Mouse (Mus musculus) gastrocnemius, postnatal 4 days (tissue): ENCODE measurements at regions not wholly inside any gene's neighbourhood (a gene's known extent, or its start where the extent isn't known, plus 50 kb on each side); places are given as distances from the start of the nearest gene placed in this dataset.

Source experiments
- DNase-seq, 2 experiments: peaks; one replicate each; pipeline ENCODE4 v3.0.0; 2021 to 2022; ENCODE audit warnings: low spot score in 2 of 2, mixed read lengths in 2 of 2

DNA sequence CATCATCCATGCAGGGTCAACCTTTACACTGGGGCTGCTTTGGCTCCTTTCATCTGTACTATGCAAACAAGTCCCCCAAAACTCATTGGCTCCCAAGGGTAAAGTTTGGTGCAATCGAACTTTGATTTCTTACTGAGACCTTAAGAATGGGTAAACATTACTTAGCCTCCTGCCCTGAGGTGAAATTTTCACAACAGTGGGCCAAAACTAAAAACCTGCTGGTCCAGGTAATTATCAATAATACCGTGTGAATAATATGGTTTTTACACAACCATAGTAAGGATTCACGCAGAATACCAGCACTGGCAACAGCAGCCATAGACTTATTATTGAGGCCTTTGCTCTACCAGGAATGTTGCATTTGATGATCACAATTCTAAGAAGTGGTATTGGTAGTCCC is 131.6 kb upstream of the Smarca2 start:
- no peak for DNase-seq

DNA sequence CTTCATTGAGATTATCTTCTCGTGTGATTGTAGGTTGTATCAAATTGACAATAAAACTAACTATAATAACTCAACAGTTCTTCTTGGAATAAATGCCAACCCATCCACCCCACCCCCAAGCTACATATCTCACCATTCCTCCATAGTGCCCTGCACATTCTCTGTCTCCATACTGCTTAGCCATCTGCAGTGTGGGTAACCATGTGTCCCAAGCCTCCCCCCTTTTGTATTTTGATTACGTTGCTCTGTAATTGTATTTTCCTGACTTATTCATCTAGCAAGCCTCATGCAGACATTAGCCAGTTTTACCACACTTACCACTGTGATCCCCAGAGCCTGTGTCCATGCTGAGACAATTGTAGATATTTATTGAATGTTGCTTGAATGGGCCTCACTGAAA is 129.7 kb upstream of the Smarca2 start:
- no peak for DNase-seq

DNA sequence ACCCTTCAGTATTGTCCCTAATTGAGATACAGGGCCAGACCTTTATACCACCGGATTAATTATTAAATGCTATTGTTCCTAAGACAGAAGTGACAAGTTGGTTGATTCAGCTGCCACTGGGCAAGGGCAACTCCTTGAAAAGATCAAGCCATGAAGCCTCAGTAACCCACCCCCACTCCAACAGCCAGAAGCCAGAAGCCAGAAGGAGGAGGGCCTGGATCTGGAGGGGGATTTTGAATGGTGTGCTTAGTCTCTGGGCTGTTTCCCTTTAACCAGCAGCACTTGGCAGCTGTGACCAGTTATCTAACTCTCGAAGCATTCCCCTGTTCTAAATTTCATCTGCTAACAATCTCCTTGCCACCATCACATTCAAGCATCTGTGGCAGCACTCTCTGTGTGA is 129.1 kb upstream of the Smarca2 start:
- DNase-seq, result peak in 1 of 2 experiments; percentile 12

DNA sequence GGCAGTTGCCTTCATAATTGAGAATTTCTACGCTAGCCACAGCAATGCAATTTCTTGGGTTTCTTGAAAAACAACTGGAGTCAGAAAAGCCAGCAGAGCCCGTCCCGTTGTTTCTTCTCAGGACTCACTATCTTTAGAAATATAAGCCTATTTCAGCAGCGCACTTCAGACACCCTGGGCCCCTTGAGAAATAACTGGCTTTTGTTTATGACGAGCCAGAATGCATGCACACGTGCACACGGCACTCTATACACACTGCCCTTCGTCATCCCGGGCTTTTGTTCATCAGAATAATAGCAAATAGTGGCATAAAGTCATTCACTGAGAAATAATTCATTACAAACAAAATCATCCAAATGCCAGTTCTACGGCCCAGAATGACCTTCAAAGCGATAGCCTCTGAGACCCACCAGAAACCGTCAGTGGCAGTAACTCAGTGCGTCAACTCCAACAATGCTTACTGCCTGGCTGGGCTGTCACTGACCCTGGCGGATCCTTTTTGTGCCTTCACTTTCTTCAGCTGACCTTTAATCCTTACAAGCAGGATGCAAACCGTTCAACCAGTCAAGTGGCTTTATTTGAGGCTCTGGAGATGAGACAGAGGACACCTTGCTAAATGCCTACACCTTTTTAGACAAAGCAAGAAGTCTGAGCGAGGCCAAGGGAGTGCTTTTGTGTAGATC is 126.7 kb upstream of the Smarca2 start:
- DNase-seq, result no peak

DNA sequence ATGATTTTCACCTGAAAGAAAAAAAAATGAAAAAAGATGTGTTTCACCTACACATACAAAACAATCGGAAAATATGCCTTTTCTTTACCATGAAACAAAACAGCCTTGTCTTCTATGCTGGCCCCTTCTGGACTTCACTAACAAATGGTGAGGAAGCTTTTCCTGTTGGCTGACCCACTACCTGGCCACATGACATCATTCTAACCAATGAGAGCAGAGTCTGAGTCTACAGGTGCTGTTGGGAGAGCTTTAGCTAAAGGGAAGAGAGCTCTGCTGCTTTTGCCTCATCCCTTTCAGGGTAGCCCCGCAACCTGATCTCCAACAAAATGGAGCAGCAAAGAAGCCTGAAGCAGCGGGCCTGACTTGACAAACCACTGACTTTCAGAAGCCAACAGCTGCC is 120.5 kb upstream of the Smarca2 start:
- DNase-seq, result no peak

DNA sequence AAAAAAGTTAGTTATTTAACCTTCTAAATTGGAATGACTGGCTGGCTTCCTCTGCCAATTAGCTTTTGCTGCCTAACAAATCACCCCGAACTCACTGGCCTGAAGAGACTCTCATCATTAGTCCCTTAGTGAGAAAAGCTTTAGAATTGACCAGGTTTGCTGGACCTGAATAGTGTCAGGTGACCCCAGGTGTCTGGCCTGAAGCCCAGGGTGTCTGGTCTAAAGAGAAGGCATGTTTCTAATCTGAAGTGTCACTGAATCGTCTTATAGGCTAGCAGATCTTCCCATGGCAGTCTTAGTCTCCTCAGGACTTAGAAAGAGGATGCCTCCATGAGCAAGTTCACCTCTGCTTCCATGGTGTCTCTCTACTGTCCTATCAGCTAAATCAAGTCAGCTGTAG is 112.0 kb upstream of the Smarca2 start:
- DNase-seq, result no peak

DNA sequence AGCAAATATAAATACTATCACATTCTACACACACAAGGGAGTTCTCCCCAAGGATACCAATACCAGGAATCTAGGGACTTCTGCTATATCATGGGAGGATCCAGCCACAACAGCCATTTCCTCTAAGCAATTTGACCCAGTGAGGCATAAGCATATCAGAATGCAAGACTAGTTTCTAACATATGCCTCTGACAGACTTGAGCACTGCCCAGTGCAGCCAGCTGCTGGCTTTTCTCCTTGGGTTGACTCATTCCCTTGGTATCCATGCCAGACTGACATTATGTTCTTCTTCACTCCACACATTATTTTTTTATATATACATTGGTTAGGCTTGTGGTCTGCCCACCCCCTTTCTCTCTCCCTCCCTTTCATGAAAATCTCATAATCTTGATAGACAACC is 103.8 kb upstream of the Smarca2 start:
- DNase-seq, result no peak

DNA sequence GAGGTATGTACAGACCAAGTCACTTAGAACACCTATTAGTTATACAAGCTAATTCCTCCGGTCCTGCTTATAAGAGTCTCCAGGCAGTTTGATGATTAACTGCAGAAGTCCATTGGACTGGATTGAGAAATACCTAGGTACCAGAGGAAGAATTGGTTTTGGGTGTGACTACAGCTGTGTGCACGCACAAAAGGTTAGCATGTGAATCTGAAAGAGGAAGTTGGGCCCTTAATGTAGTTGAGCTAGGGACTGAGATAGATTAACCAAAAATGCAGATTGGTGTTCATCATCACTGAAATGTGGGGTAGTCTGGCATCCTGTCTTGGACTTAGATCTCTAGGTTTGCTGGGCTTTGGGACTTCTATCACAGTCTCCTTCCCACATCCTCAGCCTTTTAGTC is 100.8 kb upstream of the Smarca2 start:
- DNase-seq, result no peak

DNA sequence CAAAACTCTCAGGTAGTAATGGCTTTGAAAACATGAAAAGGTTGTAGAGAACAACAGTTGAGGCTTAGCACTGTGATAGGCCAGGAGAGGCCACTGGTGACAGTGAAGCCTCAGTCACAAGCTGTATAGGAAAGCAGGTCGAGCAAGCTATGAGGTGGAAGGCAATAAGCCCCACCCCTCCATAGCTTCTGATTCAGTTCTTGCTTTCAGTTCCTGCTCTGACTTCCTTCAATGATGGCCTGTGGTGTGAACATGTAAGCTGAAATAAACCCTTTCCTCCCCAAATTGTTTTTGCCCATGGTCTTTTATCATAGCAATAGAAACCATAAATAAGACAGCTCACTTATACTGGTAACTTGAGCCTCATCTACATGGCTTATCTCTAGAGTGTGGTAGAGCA is 98.0 kb upstream of the Smarca2 start:
- DNase-seq, result no peak

DNA sequence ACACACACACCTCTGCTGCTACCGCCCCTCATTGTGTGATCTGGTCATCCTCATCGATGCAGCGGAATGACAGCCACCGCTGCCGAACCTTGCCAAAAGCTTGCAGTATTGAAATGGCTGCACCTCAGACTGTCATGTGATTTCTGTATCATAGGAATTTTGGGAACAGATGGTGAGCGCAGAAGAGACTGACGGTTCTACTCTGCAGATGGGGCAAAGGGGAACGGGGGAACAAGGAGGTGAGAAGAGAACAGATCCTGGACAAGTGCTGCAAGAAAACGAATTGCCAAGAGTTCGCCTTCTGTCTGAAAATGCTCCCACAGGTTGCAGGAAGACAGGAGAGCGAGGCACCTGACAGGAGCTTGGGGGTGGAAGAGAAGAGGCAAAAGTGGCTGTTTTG is 96.9 kb upstream of the Smarca2 start:
- DNase-seq, result no peak

DNA sequence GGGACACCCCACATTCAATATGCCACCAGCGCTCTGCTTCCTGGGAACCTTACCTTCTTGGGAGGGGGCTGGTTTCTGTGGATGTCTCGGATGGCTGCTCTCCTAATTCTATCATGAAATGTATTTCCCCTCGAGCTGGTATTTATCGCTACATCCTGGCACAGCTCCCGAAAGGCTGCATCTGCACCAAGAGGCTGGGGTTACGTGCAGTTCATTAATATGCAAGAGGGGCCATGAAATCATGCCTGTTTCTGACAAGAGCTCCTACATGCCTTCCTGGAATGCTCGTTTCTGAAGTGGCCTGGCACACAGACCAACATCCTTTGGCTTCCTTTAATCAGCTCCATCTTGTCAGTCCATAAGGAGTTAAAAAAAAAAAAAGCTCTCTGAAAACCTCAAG is 96.2 kb upstream of the Smarca2 start:
- no peak for DNase-seq

DNA sequence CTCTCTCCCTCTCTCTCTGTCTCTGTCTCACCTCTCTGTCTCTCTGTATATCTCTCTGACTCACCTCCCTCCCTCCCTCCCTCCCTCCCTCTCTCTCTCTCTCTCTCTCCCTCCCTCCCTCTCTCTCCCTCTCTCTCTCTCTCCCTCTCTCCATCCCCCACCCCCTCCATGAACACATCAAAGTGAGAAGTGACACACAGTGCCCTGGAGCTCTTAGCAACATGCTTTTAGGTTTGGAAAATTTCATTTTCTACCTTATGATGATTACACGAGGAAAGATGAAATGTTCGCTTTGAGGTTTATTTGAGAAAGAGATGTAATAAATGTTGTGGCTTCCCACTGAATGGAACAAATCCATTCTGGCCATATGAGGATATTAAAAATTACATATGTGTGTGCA is 95.6 kb upstream of the Smarca2 start:
- DNase-seq, result no peak

DNA sequence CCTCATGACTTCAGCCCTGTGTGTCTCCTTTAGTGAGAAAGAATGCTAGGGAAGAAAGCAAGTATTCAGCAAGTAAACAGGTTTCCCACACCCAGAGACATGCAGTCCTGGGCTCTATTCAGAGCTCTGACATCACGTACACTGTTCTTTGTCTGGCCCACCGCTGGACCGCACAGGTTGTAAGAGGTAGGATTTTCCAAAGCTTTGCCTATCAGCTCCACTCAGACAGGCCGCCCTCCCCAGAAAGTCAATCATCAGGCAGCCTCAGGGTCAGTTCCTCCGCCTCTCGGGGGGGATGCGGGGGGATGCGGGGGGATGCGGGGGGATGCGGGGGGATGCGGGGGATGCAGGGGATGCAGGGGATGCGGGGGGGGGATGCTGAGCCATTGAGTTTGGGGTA is 94.7 kb upstream of the Smarca2 start:
- no peak for DNase-seq

DNA sequence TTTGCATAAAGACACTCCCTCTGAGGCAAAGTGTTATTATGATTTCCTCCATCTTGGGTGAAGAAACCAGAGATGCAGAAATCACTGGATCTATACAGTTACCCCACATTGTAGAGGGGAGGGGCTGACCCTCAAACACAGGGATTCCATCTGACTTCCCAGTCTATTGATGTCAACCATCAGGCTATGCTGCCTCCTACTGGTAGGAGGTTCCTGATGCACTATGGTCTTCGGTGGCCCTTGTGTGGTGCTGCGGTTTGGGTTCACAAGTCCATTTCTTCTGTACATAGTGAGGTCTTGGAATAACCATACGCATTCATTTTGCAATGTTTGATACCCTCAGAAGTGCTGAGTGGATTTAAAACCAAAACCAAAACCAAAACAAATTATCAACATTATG is 94.0 kb upstream of the Smarca2 start:
- DNase-seq, result no peak

DNA sequence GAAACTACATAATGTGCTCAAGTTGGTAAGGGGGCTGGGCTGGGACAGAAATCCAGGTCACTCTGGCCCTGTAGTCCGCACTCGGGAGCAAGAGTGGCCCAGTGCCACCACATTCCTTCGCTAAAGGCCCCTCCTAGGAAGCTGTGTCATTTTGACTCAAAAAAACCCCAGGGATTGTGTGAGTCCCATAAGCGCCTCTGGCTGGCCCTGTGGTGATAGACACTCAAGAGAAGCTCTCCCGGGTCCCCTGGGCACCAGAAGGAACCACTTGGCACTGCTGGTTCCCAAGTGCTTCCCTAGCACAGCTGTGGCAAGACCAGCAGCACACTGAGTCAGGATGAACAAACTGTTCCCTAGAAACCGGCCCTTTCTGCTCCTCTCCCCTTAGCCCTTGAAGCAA is 93.1 kb upstream of the Smarca2 start:
- DNase-seq, result no peak

DNA sequence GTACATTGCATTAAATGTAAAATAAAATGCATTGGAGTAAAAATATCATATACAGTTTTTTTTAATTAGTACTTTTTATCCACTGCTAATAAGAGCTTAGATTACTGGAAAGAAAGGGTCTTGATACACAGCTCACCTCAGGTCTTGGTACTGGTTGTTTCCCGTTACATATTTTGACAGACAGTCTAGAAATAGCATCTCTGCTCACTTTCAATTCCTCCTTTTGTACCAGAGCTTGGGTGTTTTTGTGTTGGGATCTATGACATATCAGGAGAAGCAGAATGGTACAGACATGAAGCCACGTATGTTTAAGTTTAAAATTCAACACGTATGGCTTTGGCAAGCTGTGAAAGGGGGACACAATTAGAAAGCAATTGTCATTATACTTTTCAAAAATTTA is 80.3 kb upstream of the Smarca2 start:
- no peak for DNase-seq

DNA sequence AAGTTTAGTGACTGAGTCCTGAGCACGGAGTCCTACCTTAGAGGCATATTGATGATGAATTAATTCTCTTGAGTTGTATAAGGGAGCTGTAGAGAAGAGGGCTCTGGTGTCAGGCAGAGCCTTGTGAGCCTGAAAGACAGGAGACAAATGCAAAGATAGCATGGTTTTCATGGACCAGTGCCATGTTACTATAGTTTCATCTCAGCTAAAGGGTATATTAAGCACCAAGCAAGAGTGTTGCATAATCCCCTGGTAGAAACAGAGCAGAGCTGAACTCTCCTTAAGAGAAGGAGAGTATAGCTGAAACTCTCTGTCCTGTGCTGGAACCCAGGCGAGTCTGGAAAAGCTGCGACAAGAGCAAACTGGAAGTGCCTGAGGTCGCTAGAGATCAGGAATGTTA is 73.5 kb upstream of the Smarca2 start:
- DNase-seq, result no peak

DNA sequence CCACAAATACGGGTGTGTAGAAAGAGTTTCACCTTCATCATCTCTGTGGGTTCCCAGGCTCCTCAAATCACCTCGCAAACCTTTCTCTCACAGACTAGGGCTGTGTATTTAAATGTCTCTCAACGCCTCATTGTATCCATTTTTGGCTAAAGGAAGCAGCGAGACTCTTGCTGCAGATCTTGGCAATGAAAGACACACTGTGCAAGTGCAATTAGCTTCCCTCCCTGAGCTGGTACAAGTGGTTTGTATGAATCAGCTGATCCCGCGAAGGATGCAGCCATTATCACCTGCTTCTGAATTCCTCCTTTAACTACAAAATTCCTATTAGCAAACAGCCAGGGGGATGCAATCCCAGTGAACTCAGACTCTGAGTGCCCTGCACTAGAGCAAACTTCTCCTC is 72.3 kb upstream of the Smarca2 start:
- no peak for DNase-seq

DNA sequence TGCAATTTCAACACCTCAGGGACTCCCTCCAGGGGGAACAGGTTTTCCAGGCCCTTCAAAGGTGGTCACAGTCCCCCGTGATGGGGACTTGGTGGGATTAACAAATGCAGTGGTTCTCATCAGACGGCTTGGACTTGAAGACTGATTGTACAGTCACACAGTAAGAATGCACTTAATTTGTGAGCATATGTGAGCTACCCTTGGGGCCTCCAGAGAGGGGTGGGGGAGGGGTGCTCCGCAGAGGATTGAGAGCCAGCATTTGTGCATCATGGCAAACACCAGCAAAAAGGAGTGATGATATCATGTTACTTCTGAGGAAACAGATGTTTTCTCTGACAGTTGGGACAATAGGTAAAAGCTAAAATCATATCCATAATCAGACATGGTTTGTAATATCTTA is 59.2 kb upstream of the Smarca2 start:
- DNase-seq, result no peak

DNA sequence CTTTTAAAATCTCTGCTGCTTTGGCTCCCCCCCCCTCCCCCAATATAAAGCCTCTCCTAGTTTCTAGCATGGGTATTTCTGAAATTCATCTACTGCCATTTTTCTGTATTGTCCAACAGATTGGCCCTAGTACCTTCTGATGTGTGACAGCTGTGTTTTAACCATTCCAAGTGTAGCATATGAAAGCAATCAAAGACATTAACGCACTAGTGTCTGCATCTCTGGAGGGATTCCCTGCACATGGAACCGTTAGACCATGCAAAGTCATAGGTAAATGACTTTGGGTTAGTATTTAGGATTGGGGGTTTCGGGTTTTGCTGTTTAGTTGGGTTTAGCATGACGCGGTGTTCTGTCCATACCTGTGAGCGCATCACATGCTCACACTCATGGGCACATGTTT is 57.3 kb upstream of the Smarca2 start:
- DNase-seq, result no peak

DNA sequence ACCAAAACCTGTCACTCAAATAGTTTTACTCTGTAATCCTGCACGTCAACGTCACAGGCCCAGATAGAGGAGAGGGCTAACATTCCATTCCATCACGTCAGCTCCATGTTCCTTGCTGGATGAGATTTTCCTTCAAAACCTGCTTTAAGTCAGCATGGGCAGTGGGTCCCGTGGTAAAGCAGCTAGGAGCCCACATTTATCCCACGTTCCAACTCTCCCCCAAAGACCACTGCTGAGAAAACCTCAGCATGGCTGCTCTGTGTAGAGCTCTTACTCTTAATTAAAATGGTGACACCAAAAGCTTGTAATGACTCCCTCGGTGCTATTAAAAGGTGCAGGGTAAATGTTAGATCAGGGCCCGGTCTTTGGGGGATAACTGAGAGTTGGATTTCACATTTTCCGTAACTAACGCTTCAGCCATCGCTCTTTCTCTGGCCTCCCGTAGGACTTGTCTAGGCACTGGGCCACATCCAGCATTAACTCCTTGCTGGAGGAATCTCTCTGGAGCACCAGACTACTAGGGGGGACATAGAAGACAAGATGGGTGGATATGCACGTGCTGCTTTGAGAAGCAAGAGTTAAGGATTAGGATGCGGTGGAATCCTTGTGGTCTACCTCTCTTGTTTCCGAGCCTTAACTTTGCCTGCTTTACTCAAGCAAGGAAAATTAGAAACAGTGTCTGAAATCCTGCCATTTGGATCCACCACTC is 56.1 kb upstream of the Smarca2 start:
- DNase-seq, result peak in 1 of 2 experiments; percentile 36

DNA sequence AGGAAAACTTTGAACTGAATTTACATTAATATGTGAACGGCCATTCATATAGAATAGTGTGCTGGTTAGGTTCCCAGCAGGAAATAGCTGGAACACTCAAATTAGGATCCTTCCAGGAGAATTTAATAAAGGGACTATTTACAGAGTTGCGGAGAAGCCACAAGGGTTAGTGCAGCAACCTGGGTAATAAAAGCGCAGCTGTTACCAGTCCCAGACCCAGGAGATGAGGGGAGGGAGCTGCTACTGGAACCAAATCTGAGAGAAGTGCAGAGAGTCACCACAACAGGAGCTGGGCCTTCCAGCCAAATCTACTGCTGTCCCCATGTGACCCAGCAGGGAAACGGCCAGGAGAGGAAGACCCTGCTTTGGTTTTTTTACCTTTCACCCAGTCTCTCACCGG is 54.6 kb upstream of the Smarca2 start:
- DNase-seq, result peak in 1 of 2 experiments; percentile 16
